Mouse (Mus musculus) MEL (cell line): ENCODE measurements around the gene Ubxn10. TPM values are rescaled to one million over a fixed set of nuclear protein-coding genes. Genes with fewer than 3 reads are reported as not detected.

Experiments
- DNase-seq: peaks from one replicate; pipeline ENCODE4 v3.0.0; 2011; ENCODE audit warnings: low read depth, low spot score
- H3K27ac ChIP-seq: 2 replicates; pipeline ENCODE4 v1.5.1; 2012; ENCODE audit warnings: low read depth, mild to moderate bottlenecking, control low read depth, low read length, moderate library complexity; ENCODE audit not compliant: control insufficient read depth
- H3K27me3 ChIP-seq, 2 experiments: fragments of 150-350 bp in 1 of 2; sonication (generic) in 1 of 2; 2 replicates each; pipeline ENCODE4 v1.6.1; 2012; ENCODE audit warnings: low read length in 2 of 2, mild to moderate bottlenecking in 2 of 2, improper control_type of control experiment in 1 of 2, moderate library complexity in 1 of 2; ENCODE audit not compliant: insufficient read depth in 2 of 2, control insufficient read depth in 1 of 2
- H3K36me3 ChIP-seq, 2 experiments: 2 replicates each; pipeline ENCODE4 v1.6.1; 2012 to 2014; ENCODE audit warnings: low read length in 2 of 2, improper control_type of control experiment in 1 of 2, inconsistent platforms in 1 of 2, mild to moderate bottlenecking in 1 of 2; ENCODE audit not compliant: insufficient read depth in 2 of 2, control insufficient read depth in 1 of 2
- H3K4me1 ChIP-seq, 2 experiments: fragments of 150-350 bp in 1 of 2; sonication (generic) in 1 of 2; 2 replicates each; pipeline ENCODE4 v1.6.1; 2012; ENCODE audit warnings: low read length in 2 of 2, improper control_type of control experiment in 1 of 2, mild to moderate bottlenecking in 1 of 2; ENCODE audit not compliant: insufficient read depth in 2 of 2, control insufficient read depth in 1 of 2
- H3K4me3 ChIP-seq, 2 experiments: fragments of 150-350 bp in 1 of 2; sonication (generic) in 1 of 2; 2 replicates each; pipeline ENCODE4 v1.5.1; 2012; ENCODE audit warnings: low read depth in 2 of 2, low read length in 2 of 2, mild to moderate bottlenecking in 2 of 2, moderate library complexity in 2 of 2, control low read depth in 1 of 2, improper control_type of control experiment in 1 of 2; ENCODE audit not compliant: control insufficient read depth in 1 of 2, insufficient read depth in 1 of 2
- H3K79me2 ChIP-seq: 2 replicates; pipeline ENCODE4 v1.6.1; 2012; ENCODE audit warnings: mild to moderate bottlenecking, low read length, moderate library complexity; ENCODE audit not compliant: control insufficient read depth, poor library complexity, insufficient read depth
- H3K9ac ChIP-seq: 2 replicates; pipeline ENCODE4 v1.6.1; 2012; ENCODE audit warnings: low read depth, mild to moderate bottlenecking, control low read depth, low read length, moderate library complexity; ENCODE audit not compliant: control insufficient read depth, poor library complexity, severe bottlenecking
- H3K9me3 ChIP-seq: fragments of 150-350 bp; sonication (generic); replicated peaks from 2 replicates; pipeline ENCODE4 v1.6.1; 2012; ENCODE audit warnings: mild to moderate bottlenecking, low read length, improper control_type of control experiment, moderate library complexity; ENCODE audit not compliant: insufficient read depth
- CHD2 ChIP-seq: IDR thresholded peaks from 2 replicates; pipeline ENCODE4 v1.6.1; 2011; ENCODE audit warnings: low read length, improper control_type of control experiment
- GATA1 ChIP-seq: IDR thresholded peaks from 2 replicates; pipeline ENCODE4 v1.6.1; 2011; ENCODE audit warnings: low read depth, low read length, improper control_type of control experiment
- JUND ChIP-seq: IDR thresholded peaks from 2 replicates; pipeline ENCODE4 v1.6.1; 2011; ENCODE audit warnings: low read depth, mild to moderate bottlenecking, improper control_type of control experiment, low read length
- KAT2A ChIP-seq: conservative IDR thresholded peaks from 2 replicates; pipeline ENCODE4 v1.6.1; 2012; ENCODE audit warnings: low read depth, low read length, improper control_type of control experiment, inconsistent platforms
- MAZ ChIP-seq: IDR thresholded peaks from 2 replicates; pipeline ENCODE4 v1.6.1; 2012; ENCODE audit warnings: low read depth, mild to moderate bottlenecking, inconsistent platforms, low read length, improper control_type of control experiment
- MEF2A ChIP-seq: IDR thresholded peaks from 2 replicates; pipeline ENCODE4 v1.6.1; 2014; ENCODE audit warnings: low read depth, mild to moderate bottlenecking, inconsistent platforms, low read length, improper control_type of control experiment; ENCODE audit not compliant: poor library complexity, insufficient replicate concordance, severe bottlenecking; ENCODE audit errors: extremely low read depth
- NELFE ChIP-seq: IDR thresholded peaks from 2 replicates; pipeline ENCODE4 v1.6.1; 2011; ENCODE audit warnings: low read depth, low read length, improper control_type of control experiment
- NRF1 ChIP-seq: IDR thresholded peaks from 2 replicates; pipeline ENCODE4 v1.6.1; 2014; ENCODE audit warnings: low read depth, mild to moderate bottlenecking, inconsistent platforms, low read length, improper control_type of control experiment, moderate library complexity; ENCODE audit not compliant: poor library complexity, insufficient read depth, severe bottlenecking
- POLR2A ChIP-seq, 2 experiments: IDR thresholded peaks; 2 replicates each; pipeline ENCODE4 v1.6.1; 2011 to 2012; ENCODE audit warnings: low read length in 2 of 2, mild to moderate bottlenecking in 2 of 2, control low read depth in 1 of 2, improper control_type of control experiment in 1 of 2, low read depth in 1 of 2, moderate library complexity in 1 of 2; ENCODE audit not compliant: control insufficient read depth in 1 of 2, insufficient read depth in 1 of 2, poor library complexity in 1 of 2
- POLR2AphosphoS2 ChIP-seq: IDR thresholded peaks from 2 replicates; pipeline ENCODE4 v1.6.1; 2011; ENCODE audit warnings: low read length, improper control_type of control experiment
- POLR2AphosphoS5 ChIP-seq: IDR thresholded peaks from 2 replicates; pipeline ENCODE4 v1.6.1; 2012; ENCODE audit warnings: low read depth, borderline replicate concordance, mild to moderate bottlenecking, inconsistent platforms, low read length, moderate library complexity, mixed read lengths
- SMC3 ChIP-seq: IDR thresholded peaks from 2 replicates; pipeline ENCODE4 v1.6.1; 2011; ENCODE audit warnings: low read depth, low read length, improper control_type of control experiment
- UBTF ChIP-seq: IDR thresholded peaks from 2 replicates; pipeline ENCODE4 v1.6.1; 2012; ENCODE audit warnings: low read depth, mild to moderate bottlenecking, inconsistent platforms, low read length, improper control_type of control experiment, moderate library complexity, borderline replicate concordance; ENCODE audit not compliant: insufficient read depth
- USF1 ChIP-seq: IDR thresholded peaks from 2 replicates; pipeline ENCODE4 v1.6.1; 2014; ENCODE audit warnings: low read depth, mild to moderate bottlenecking, inconsistent platforms, low read length, improper control_type of control experiment, moderate library complexity
- USF2 ChIP-seq, 2 experiments: IDR thresholded peaks; 2 replicates each; pipeline ENCODE4 v1.6.1; 2011 to 2012; ENCODE audit warnings: improper control_type of control experiment in 2 of 2, low read length in 2 of 2, borderline replicate concordance in 1 of 2, inconsistent platforms in 1 of 2, low read depth in 1 of 2, mild to moderate bottlenecking in 1 of 2; ENCODE audit not compliant: insufficient read depth in 1 of 2
- ZC3H11A ChIP-seq: IDR thresholded peaks from 2 replicates; pipeline ENCODE4 v1.6.1; 2012; ENCODE audit warnings: low read depth, mild to moderate bottlenecking, inconsistent platforms, low read length, improper control_type of control experiment
- polyA plus RNA-seq, 2 experiments: library from polyadenylated mRNA; stranded (reverse) in 1 of 2; unstranded in 1 of 2; fragments of >175 nt in 1 of 2; fragments of >200 nt in 1 of 2; gene quantifications; 2 replicates each; pipeline versions ENCODE4 v1.2.1 to v1.2.4; 2012; ENCODE audit warnings: low replicate concordance in 2 of 2, low read depth in 1 of 2; ENCODE audit not compliant: insufficient read length in 2 of 2, insufficient read depth in 1 of 2, missing spikeins in 1 of 2
- total RNA-seq: library from RNA; depleted of rRNA; stranded (reverse); fragments of 300-350 nt; gene quantifications from 2 replicates; pipeline ENCODE4 v1.2.3, GENCODE M21; 2012

Gene Ubxn10
- total and polyA plus RNA-seq, 3 experiments: not detected

GRCm38 (mm10) chr4:138672160-138672559, 64.8 kb downstream of the Ubxn10 start:
- no peaks in the 10 kb centered on the region for H3K79me2 ChIP-seq
- H3K9ac ChIP-seq: no peak overlapping the region
- H3K36me3 ChIP-seq: no peaks in the 10 kb centered on the region
- H3K4me3 ChIP-seq: no peak overlapping the region
- TF ChIP-seq KAT2A (no peak), USF2 (IDR thresholded peaks at IDR 0.05; ENCODE audit: borderline replicate concordance in 1 of 2, insufficient read depth in 1 of 2, low read depth in 1 of 2, low read length in 2 of 2) (no peak), MAZ (no peak)
- H3K9me3 ChIP-seq: no peaks in the 10 kb centered on the region
- no peak for DNase-seq
- no peaks in the 10 kb centered on the region for H3K27me3 ChIP-seq
- no peak overlapping the region for H3K27ac ChIP-seq
- no peaks in the 10 kb centered on the region for H3K4me1 ChIP-seq

GRCm38 (mm10) chr4:138670093-138670889, 66.7 kb downstream of the Ubxn10 start:
- Histone ChIP-seq H3K79me2 (no peaks in the 10 kb centered on the region), H3K9ac (no peak overlapping the region), H3K36me3 (no peaks in the 10 kb centered on the region), H3K9me3 (no peaks in the 10 kb centered on the region), H3K27me3 (no peaks in the 10 kb centered on the region), H3K4me3 (no peak overlapping the region), H3K4me1 (no peaks in the 10 kb centered on the region), H3K27ac (no peak overlapping the region)
- no peak for DNase-seq
- TF ChIP-seq POLR2AphosphoS2: no peak
- no peak for TF ChIP-seq JUND
- no peak for TF ChIP-seq GATA1
- TF ChIP-seq POLR2AphosphoS5: no peak
- TF ChIP-seq UBTF: no peak
- TF ChIP-seq POLR2A (IDR thresholded peaks at IDR 0.05; ENCODE audit: control insufficient read depth in 1 of 2, insufficient read depth in 1 of 2, low read depth in 1 of 2, low read length in 2 of 2, poor library complexity in 1 of 2): no peak
- no peak for TF ChIP-seq MEF2A
- no peak for TF ChIP-seq USF1
- no peak for TF ChIP-seq NELFE
- TF ChIP-seq NRF1: no peak
- no peak for TF ChIP-seq CHD2
- TF ChIP-seq USF2 (IDR thresholded peaks at IDR 0.05; ENCODE audit: borderline replicate concordance in 1 of 2, insufficient read depth in 1 of 2, low read depth in 1 of 2, low read length in 2 of 2): no peak
- TF ChIP-seq ZC3H11A: no peak
- TF ChIP-seq SMC3: no peak
